Mouse (Mus musculus) megakaryocyte, embryonic 14.5 days (primary cell): ENCODE data around the gene Hcn3.

Experiments
- FLI1 ChIP-seq: IDR thresholded peaks from 2 replicates; pipeline ENCODE4 v1.6.1; 2012; ENCODE audit warnings: low read length, inconsistent platforms, mixed read lengths
- GATA1 ChIP-seq: IDR thresholded peaks from 3 replicates; pipeline ENCODE4 v1.6.1; 2012; ENCODE audit warnings: mixed read lengths, low read length, inconsistent platforms, borderline replicate concordance

DNA sequence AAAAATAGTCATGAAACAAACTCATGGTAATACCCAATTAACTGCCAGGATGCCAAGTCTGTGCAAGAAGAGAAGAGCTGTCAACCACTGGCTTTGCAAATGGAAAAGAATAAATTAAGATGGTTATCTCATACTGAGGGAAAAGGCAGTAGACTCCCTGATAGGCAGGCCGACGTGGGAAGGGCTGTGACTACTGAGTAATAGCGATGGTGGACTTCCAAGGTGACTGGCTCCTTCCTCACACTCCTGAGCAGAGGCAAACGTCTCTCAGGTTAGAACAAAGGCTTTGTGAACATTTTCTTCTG is 56.8 kb downstream of the Hcn3 start:
- TF ChIP-seq GATA1 (no peak), FLI1 (no peak)
